Mouse (Mus musculus): ENCODE measurements around the gene Ttc7. TPM values are rescaled to one million over a fixed set of nuclear protein-coding genes. Genes with fewer than 3 reads are reported as not detected.

The Ttc7 gene
- total RNA-seq, 1 experiment from 2014 or later = 42.8 TPM

GRCm38 (mm10) chr17:87391242-87391641 lies 108.6 kb downstream of the Ttc7 start:
- peak; percentile 20; the same call in 1 of the 2 replicates for ATAC-seq (replicated peaks; ENCODE audit: low read depth, poor library complexity, severe bottlenecking)

GRCm38 (mm10) chr17:87397088-87397487 lies 114.4 kb downstream of the Ttc7 start:
- 0 out of 2 replicates have a peak, but pooled peaks have one; percentile 20 for ATAC-seq (replicated peaks; ENCODE audit: low read depth, poor library complexity, severe bottlenecking)

- ATAC-seq (replicated peaks; ENCODE audit: low read depth, poor library complexity, severe bottlenecking) = no peak
These were observed 119.8 kb downstream of the Ttc7 start for GRCm38 (mm10) chr17:87402444-87402843.

- no peak for ATAC-seq (replicated peaks; ENCODE audit: low read depth, poor library complexity, severe bottlenecking)
These were observed 120.8 kb downstream of the Ttc7 start for GRCm38 (mm10) chr17:87403462-87403861.

GRCm38 (mm10) chr17:87405576-87405975 lies 122.9 kb downstream of the Ttc7 start:
- peak; percentile 95 for ATAC-seq (replicated peaks; ENCODE audit: low read depth, poor library complexity, severe bottlenecking)

GRCm38 (mm10) chr17:87406646-87407045 lies 124.0 kb downstream of the Ttc7 start:
- ATAC-seq (replicated peaks; ENCODE audit: low read depth, poor library complexity, severe bottlenecking) = no peak

- ATAC-seq (replicated peaks; ENCODE audit: low read depth, poor library complexity, severe bottlenecking) = no peak
These were observed 135.4 kb downstream of the Ttc7 start for GRCm38 (mm10) chr17:87418082-87418481.

DNA sequence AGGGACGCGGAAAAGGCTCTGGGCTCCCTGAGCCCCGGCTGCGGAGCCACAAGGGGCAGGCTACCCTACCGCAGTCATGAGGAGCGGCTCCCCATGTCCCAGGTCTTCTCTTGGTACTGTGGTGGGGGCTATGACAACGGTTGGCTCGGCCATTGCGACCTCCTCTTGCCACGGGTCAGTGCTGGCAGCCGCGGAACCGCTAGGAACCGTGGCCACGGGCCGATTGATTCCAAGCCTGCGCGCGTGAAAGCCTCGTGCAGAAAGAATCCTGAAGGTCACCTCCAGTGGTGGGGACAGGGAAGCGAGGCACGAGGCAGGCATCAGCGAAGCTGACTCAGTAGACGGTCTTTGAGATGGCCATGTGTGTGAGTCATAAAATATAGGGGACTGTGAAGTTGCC lies 144.8 kb downstream of the Ttc7 start, which contains the start of gene Stpg4:
Gene Stpg4 (minus strand): TSS at position 231 of the 400 bp plus-strand sequence.
- ATAC-seq (replicated peaks; ENCODE audit: low read depth, poor library complexity, severe bottlenecking) = no peak

DNA sequence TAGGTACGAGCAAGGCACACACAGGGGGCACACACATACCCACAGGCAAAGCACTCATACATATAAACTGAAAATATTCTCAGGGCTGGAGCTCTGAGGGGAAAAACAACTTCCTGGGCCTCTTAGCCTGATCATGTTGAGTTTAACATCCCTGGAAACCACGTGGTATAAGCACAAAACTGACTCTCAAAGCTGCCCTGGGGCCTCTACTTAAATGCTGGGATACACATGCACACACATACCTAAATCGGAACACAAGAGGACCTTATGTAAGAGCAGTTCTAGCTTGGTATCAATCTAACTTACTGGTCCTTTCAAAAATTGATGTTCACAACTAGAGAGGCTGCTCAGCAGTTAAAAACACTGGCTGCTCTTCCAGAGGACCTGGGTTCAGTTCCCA lies 146.7 kb downstream of the Ttc7 start:
- ATAC-seq (replicated peaks; ENCODE audit: low read depth, poor library complexity, severe bottlenecking) = no peak

Other genes with a start within 250 kb of the Ttc7 start
- gene Socs5, start 175.2 kb upstream of the Ttc7 start, total RNA-seq (2017) = 7.2 and 10.0 TPM in 2 replicates
- gene Mcfd2, start 17.0 kb upstream of the Ttc7 start, total RNA-seq (2017) = 56.1 and 58.4 TPM in 2 replicates
- gene Stpg4, start 144.9 kb downstream of the Ttc7 start, total RNA-seq (2017) = not detected in 2 replicates
- 1,176 and 1,253 TPM in 2 replicates for gene Calm2, start 164.0 kb downstream of the Ttc7 start, total RNA-seq (2017)